Mouse (Mus musculus): ENCODE measurements around the gene Fes.

Fes gene

DNA sequence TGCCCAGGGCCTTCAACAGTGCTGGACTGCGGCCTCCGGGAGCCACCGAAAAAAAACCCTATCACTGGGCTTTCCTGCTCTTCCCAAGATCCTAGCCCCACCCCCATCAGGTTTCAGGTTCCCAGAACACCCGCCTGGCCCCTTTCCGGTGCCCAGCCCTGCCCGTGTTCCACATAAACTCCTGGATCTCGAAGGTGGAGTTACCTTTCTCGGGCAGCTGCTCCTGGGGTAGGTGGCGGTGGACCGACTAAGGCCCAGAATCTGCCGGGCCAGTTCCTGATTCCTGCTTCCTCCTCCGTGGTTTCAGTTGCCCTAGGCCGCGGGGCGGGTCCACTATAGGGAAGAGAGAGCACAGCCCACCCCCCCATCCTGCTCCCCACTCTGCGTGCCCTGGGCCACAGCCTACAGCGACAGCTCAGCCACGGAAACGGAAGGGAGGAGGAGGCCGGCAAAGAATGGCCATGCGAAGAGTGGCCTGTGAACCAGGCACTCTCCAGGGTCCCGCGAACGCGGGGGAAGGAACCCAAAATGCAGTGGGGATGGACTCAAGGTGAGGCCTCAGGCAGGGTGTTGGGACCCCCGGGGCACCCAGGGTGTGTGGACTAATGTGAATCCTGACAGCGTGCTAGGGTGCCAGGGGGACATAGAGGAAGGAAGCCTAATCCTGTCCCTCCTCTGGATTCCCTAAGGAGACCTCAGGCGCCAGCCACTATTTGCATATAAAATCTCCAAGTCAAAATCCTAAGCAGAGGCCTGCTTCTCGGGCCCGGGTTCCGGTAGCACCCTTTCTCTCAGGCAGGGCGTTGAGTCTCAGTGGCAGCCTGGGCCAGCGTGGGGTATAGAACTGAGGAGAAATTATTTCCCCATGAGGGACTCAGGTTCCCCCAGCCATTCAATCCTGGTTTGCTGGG lies at the start of gene Fes:
Gene Fes, minus strand, starts transcription at position 314 of the 911 bp plus-strand sequence.
- DNase-seq (ENCODE audit: low spot score in 2 of 2): no peak

GRCm38 (mm10) chr7:80436571-80436970 lies 48.8 kb upstream of the Fes start:
- DNase-seq (ENCODE audit: low spot score in 2 of 2): no peak

- no peak for DNase-seq (ENCODE audit: low spot score in 2 of 2)
These were observed 47.8 kb upstream of the Fes start for GRCm38 (mm10) chr7:80435594-80435993.

DNA sequence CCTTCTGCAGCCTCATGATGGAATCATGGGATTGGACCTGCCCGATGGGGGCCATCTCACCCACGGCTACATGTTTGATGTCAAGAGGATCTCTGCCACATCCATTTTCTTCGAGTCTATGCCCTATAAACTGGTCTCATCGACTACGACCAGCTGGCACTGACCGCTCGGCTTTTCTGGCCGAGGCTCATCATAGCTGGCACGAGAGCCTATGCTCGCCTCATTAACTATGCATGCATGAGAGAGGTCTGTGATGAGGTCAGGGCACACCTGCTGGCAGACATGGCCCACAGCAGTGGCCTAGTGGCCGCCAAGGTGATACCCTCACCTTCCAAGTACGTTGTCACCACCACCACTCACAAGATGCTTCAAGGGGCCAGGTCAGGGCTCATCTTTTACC lies 41.9 kb upstream of the Fes start:
- no peak for DNase-seq (ENCODE audit: low spot score in 2 of 2)

GRCm38 (mm10) chr7:80427730-80428129 lies 40.0 kb upstream of the Fes start:
- DNase-seq (ENCODE audit: low spot score in 2 of 2): no peak

DNA sequence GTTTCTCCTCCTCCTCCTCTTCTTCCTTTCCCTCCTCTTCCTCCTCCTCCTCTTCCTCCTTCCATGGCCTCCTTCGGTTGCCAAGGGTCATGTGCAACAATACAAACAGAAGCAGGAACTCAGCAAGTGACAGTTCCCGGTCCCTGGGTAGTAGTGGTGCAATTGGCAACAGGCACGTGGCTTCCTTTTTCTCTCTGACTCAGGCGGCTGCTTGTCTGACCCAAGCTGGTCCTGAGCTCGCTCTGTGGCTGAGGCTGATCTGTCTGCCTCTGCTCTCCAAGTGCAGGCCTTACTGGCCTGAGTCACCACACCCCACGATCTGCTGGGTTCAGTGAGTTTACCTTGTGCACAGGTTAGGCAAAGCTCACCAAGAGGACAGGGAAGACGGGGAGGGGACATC lies 38.6 kb upstream of the Fes start:
- DNase-seq (ENCODE audit: low spot score in 2 of 2): no peak

DNA sequence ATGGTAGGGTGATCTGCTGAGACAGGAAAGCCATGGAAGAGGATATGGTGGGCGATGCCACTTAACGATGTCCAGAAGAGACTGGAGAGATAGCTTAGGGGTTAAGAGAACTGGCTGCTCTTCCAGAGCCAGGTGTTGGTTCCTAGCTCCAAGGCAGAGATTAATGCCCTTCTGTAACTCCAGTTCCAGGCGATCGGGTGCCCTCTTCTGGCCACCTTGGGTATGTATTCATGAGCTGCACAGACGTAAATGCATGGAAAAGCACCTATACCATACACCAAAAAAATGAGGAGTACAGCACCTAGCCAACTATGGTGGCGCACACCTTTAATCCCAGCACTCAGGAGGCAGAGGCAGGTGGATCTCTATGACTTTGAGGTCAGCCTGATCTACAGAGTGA lies 37.0 kb upstream of the Fes start:
- no peak for DNase-seq (ENCODE audit: low spot score in 2 of 2)

- DNase-seq (ENCODE audit: low spot score in 2 of 2): peak; percentile 42 to 44
These were observed 35.2 kb upstream of the Fes start for GRCm38 (mm10) chr7:80422759-80423480.

- DNase-seq (ENCODE audit: low spot score in 2 of 2): no peak
These were observed 33.8 kb upstream of the Fes start for GRCm38 (mm10) chr7:80421576-80421975.

- no peak for DNase-seq (ENCODE audit: low spot score in 2 of 2)
These were observed 32.8 kb upstream of the Fes start for GRCm38 (mm10) chr7:80420586-80420985.

- no peak for DNase-seq (ENCODE audit: low spot score in 2 of 2)
These were observed 31.5 kb upstream of the Fes start for GRCm38 (mm10) chr7:80419278-80419677.

GRCm38 (mm10) chr7:80418036-80418435 lies 30.3 kb upstream of the Fes start:
- DNase-seq (ENCODE audit: low spot score in 2 of 2): no peak

DNA sequence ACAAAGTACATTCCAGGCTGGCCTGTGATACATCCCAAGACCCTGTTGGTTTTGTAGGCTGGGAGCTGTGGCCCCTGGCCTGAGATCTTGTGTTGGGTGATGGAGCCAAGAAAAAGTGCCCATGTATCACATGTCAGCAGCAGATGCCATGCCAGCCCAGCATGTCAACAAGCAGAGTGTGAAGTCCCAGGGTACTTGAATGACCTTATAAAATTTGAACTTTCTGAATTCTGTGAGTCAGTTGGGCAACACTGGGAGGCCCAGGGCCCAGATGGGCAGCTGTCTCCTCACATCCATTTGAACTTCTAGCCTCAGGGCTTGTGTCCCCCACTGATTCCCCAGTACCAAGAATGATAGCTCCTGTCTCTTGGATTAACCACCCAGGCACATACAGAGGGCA lies 29.9 kb upstream of the Fes start:
- no peak for DNase-seq (ENCODE audit: low spot score in 2 of 2)

- no peak for DNase-seq (ENCODE audit: low spot score in 2 of 2)
These were observed 29.2 kb upstream of the Fes start for GRCm38 (mm10) chr7:80416969-80417368.

- DNase-seq (ENCODE audit: low spot score in 2 of 2): no peak
These were observed 26.6 kb upstream of the Fes start for GRCm38 (mm10) chr7:80414303-80414855.

DNA sequence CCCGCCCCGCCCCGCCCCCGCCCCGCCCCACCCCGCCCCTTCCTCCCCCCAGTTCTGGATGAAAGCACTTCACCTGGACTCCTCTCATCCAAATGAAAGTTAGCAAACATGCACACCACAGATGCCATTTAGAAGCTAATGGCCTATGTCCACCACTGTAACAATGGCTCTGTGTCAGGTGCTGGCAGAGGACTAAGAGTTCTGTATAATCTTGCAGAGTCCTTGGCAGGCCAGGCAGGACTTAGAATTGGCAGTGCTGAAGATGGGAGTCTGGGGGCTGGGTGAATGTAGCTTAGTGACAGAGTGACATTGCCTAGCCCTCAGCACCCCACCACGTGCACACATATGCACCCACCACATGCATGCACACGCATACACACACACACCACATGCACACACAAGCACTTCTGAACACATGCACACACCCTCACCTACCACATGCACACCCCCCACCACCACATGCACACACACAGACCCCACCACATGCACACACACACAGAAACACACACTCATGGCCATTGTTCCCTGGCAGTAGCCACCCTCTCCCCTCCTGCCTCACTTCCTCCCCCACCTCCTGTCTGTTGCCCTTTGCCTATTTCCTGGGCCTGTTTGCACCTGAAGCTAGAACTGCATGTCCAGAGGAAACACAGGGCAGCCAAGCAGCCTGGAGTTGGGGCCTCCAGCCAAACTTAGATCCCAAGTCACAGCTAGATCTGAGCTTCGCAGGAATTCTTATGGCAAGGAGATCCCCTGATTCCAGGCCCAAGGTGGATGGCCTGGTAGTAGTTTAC lies 26.0 kb upstream of the Fes start:
- DNase-seq (ENCODE audit: low spot score in 2 of 2): no peak

DNA sequence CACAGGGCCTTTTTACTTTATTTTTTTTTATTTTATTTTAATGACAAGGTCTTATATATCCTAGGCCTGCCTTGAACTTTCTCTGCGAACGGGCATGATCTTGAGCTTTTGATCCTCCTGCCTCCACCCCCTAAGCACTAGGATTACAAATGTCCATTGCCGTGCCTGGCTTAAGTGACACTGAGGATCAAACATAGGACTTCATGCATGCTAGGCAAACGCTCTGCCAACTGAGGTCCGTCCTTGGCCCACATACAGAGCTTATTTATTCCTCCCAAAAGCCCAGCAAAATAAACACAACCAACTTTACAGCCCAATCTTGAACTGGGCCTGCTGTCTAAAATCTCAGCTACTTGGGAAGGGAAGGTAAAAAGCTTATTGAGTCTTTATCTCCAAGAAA lies 25.0 kb upstream of the Fes start:
- DNase-seq (ENCODE audit: low spot score in 2 of 2): no peak

DNA sequence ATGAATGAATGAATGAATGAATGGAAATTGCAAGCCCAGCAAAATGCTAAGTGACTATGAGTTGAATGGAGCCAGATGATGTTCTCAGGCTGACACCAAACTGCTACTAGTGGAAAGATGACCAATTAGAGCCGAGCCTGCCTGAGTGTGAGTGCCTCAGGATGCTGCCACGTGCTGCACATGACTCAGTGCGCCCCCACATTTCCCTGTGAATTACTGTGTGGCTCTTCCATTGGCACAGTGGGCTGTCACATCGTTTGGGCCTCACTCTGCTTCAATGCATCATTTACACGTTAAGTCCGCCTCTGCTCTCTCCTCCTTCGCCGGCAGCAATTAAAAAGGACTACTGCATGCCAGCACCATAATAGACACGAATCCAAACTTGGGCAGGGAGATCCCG lies 24.5 kb upstream of the Fes start:
- DNase-seq (ENCODE audit: low spot score in 2 of 2): peak; percentile 83 to 90

DNA sequence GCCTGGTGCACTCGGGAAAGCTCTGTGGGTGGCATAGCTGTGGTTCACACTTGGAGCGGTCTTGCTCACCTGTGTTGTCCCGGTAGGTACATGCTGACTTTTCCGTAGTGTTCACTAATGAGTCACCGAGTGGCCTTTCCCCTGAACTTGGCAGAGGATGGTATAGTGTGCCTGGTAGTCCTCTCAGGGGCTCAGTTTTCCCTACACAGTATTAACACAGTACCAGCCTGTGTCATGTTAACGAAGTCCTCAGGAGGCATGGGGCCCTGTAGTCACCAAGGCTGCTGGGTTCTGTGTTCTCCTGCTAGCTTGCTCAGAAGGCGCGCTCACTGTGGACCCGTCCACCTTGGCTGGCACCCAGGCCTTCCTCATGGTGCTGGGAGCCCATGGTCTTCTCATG lies 22.6 kb upstream of the Fes start:
- no peak for DNase-seq (ENCODE audit: low spot score in 2 of 2)

DNA sequence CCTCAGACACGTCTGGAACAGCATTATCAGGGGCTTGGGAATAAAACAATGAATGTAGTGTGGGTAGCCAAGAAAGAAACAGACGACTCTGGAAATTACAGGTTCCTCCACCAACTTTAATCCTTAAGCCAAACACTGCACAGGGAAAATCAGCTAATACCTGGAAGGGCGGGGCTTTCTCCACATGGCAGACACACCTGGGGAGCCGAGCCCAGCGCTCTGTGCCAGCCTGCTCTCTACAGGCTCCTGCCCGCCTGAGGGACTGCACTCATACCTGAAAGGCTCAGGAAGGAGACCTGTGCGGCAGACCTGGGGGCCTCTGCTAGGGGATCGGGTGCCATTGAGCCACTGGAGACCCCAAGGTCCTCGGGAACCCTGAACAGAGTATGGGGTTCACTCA lies 20.0 kb upstream of the Fes start:
- DNase-seq (ENCODE audit: low spot score in 2 of 2): no peak

DNA sequence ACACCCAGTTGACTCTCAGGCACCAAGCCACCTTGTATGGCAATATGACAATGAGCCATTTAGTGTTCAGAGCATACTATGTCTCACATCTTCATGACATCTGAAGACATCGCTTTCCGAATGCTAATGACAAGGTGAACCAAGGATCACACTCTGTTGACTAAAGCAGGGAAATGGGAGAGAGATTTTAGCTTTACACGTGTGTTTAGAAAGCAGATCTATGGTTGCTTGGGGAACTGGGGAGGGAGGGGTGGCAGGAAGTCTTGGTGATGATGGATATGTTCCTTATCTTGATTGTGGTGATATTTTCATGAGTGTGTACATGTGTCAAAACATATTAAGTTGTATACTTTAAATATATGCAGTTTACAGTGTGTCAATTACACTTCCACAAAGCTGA lies 18.4 kb upstream of the Fes start:
- no peak for DNase-seq (ENCODE audit: low spot score in 2 of 2)

DNA sequence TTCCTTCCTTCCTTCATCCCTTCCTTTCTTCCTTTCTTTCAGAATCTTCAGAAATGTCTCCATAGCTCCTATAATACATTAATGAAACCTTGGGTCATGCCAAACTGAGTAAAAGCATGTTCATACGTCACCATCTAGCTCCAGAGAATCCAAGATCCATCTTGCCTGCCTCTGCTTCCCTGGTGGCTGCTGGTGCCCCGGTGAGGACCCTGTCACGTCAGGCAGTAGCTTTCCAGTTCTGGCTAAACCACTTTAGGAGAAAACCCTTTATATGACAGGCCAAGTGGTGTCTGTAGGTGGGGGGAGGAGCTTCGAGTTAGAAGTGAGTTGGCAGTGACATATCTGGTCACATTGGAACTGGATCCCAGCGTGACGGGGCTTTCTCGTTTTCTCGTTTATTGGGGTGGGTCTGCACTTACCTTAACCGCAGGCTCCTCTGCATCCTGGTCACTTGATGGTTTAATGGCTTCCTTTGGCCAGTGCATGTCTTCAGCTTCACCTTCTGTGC lies 17.5 kb upstream of the Fes start, which contains the start of gene Furin:
Gene Furin, minus strand, starts transcription at position 249 of the 508 bp plus-strand sequence.
- no peak for DNase-seq (ENCODE audit: low spot score in 2 of 2)

Measured in right cerebral cortex, adult 2 months (tissue).